ENCODE assay signal across 18 mouse cellular contexts in the genomic region with DNA sequence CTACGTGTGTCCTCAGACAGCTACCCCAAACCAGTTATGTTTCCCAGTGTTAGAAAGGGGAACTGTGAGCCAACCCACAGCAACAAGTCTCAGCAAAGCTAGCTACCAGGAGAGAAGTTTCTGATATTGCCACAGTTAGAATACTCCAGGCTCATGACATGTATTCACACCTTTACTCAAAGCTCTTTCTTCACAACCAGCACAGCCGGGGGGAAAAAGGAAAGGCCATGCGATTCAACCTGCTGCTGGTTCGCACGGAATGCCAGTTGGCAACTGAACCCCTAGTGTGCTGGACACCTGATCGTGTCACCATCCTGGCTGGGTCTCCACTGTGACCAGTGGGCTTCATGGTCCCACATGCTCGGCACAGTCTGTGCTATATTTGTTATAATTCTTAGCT. TPM values are rescaled to one million over a fixed set of nuclear protein-coding genes. Genes with fewer than 3 reads are reported as not detected.
A peak's percentile ranks its signal among the peaks of the same experiment; 100 is the strongest.
DNase-seq lines count a peak whose midpoint lies in the region; ATAC-seq and TF ChIP-seq lines count a peak whose summit lies in the region.
"Had no signal": no experiment of that assay in that cellular context is flagged by ENCODE, and none has a peak within 500 bp of the region (broad histone marks: within the 10 kb centered on the region; RNA-seq: fewer than 3 reads in every experiment).

No protein-coding gene starts in this region.

- 87% methylated on average over 7 of the region's 7 CpGs for WGBS in kidney, embryonic 16.5 days
- 58% methylated on average over 7 of the region's 7 CpGs for WGBS in bone marrow, adult 2 months
- 85% methylated on average over 7 of the region's 7 CpGs for WGBS in embryonic facial prominence, embryonic 12.5 days
- WGBS in liver, embryonic 16.5 days (ENCODE audit: insufficient replicate concordance), result 65% methylated on average over 7 of the region's 7 CpGs

- peaks cover 2% of the 10 kb centered on the region; the same call in 1 of the 2 replicates for H3K27me3 ChIP-seq in kidney, embryonic 16.5 days (ENCODE audit: insufficient read depth, low read length)
- peaks cover 15% of the 10 kb centered on the region; the same call in 1 of the 2 replicates for H3K27me3 ChIP-seq in embryonic facial prominence, embryonic 12.5 days
- no peaks in the 10 kb centered on the region for H3K27me3 ChIP-seq in liver, embryonic 16.5 days (ENCODE audit: control insufficient read depth, insufficient read depth, low read depth, low read length)

- TF ChIP-seq POLR2A in bone marrow, adult 2 months (IDR thresholded peaks at IDR 0.05; ENCODE audit: borderline replicate concordance, control insufficient read depth, low read depth, low read length), result no peak

- DNase-seq in kidney, postnatal 36 days, result no peak
- no peak for DNase-seq in yolk sac, embryonic 10.5 days (ENCODE audit: low spot score)
- DNase-seq in adrenal gland, adult 2 months, result no peak
- DNase-seq: adrenal gland, postnatal 36 days; cerebellum, adult 2 months; heart, adult 18-20 months; kidney, postnatal 10 days; lung, embryonic 14.5 days; right cerebral cortex, postnatal 25 days had no signal

- no peaks in the 10 kb centered on the region for H3K36me3 ChIP-seq in kidney, embryonic 16.5 days (ENCODE audit: insufficient read depth, low read length)
- no peaks in the 10 kb centered on the region for H3K36me3 ChIP-seq in embryonic facial prominence, embryonic 12.5 days
- H3K36me3 ChIP-seq in liver, embryonic 16.5 days (ENCODE audit: control insufficient read depth, insufficient read depth), result no peaks in the 10 kb centered on the region
- H3K36me3 ChIP-seq: hindbrain, embryonic 12.5 days had no signal

- H3K9ac ChIP-seq in kidney, embryonic 16.5 days (replicated peaks; ENCODE audit: low read length), result no peak overlapping the region; the same call in 1 of the 2 replicates
- no peak overlapping the region for H3K9ac ChIP-seq in embryonic facial prominence, embryonic 12.5 days
- H3K9ac ChIP-seq in liver, embryonic 16.5 days (ENCODE audit: low read depth, low read length), result no peak overlapping the region

- H3K4me3 ChIP-seq in kidney, embryonic 16.5 days (ENCODE audit: low read length), result no peak overlapping the region
- H3K4me3 ChIP-seq in bone marrow, adult 2 months (replicated peaks; ENCODE audit: control insufficient read depth, low read depth, low read length), result peak overlapping the region; percentile 57
- H3K4me3 ChIP-seq in embryonic facial prominence, embryonic 12.5 days, result no peak overlapping the region; the same call in 1 of the 2 replicates
- H3K4me3 ChIP-seq in liver, embryonic 16.5 days (ENCODE audit: low read depth, low read length), result no peak overlapping the region

- H3K27ac ChIP-seq in kidney, embryonic 16.5 days (ENCODE audit: low read length), result no peak overlapping the region
- H3K27ac ChIP-seq in bone marrow, adult 2 months (ENCODE audit: control insufficient read depth, insufficient read depth, low read depth, low read length, poor library complexity), result peak overlapping the region; percentile 43; the same call in 1 of the 2 replicates
- no peak overlapping the region for H3K27ac ChIP-seq in embryonic facial prominence, embryonic 12.5 days
- no peak overlapping the region for H3K27ac ChIP-seq in liver, embryonic 16.5 days (ENCODE audit: low read length)
- H3K27ac ChIP-seq: hindbrain, embryonic 12.5 days had no signal

- peaks cover 12% of the 10 kb centered on the region for H3K4me1 ChIP-seq in kidney, embryonic 16.5 days (ENCODE audit: insufficient read depth, low read length)
- peaks cover 4% of the 10 kb centered on the region for H3K4me1 ChIP-seq in bone marrow, adult 2 months (ENCODE audit: control insufficient read depth, insufficient read depth, low read length)
- 0 out of 2 replicates have a peak, but pooled peaks cover 5% of the 10 kb centered on the region for H3K4me1 ChIP-seq in embryonic facial prominence, embryonic 12.5 days
- H3K4me1 ChIP-seq in liver, embryonic 16.5 days (ENCODE audit: control insufficient read depth, low read depth, low read length), result peaks cover 14% of the 10 kb centered on the region

- H3K9me3 ChIP-seq in kidney, embryonic 16.5 days (ENCODE audit: low read length), result no peaks in the 10 kb centered on the region
- H3K9me3 ChIP-seq in embryonic facial prominence, embryonic 12.5 days, result no peaks in the 10 kb centered on the region
- no peaks in the 10 kb centered on the region for H3K9me3 ChIP-seq in liver, embryonic 16.5 days (replicated peaks; ENCODE audit: control insufficient read depth, low read length)
- H3K9me3 ChIP-seq: hindbrain, embryonic 12.5 days had no signal

- peak overlapping the region; percentile 79 for H3K4me2 ChIP-seq in kidney, embryonic 16.5 days (replicated peaks; ENCODE audit: low read depth, low read length)
- peak overlapping the region; percentile 62; the same call in 1 of the 2 replicates for H3K4me2 ChIP-seq in embryonic facial prominence, embryonic 12.5 days (replicated peaks)
- 0 out of 2 replicates have a peak overlapping the region, but pooled peaks have one; percentile 70 for H3K4me2 ChIP-seq in liver, embryonic 16.5 days (ENCODE audit: low read depth, low read length)

- no peak for TF ChIP-seq CTCF in bone marrow, adult 2 months (IDR thresholded peaks at IDR 0.05; ENCODE audit: control insufficient read depth, insufficient read depth, low read length)

- no peak for ATAC-seq in kidney, embryonic 16.5 days (ENCODE audit: low FRiP score, low TSS enrichment)
- ATAC-seq in embryonic facial prominence, embryonic 12.5 days (ENCODE audit: insufficient number of reproducible peaks, insufficient read depth, low FRiP score, low TSS enrichment), result no peak
- ATAC-seq in liver, embryonic 16.5 days (ENCODE audit: low read depth), result no peak
- ATAC-seq: forebrain, embryonic 16.5 days had no signal

RNA-seq across cellular contexts. Expression of a gene that starts 0.8 kb away (rescaled TPM):
- 0.37 and 0.40 TPM in 2 replicates for polyA plus RNA-seq in kidney, embryonic 16.5 days (2015; fragmentation: Nextera tagmentation; extraction: Ambion mirVana)
- 5.3 and 11.2 TPM in 2 replicates for polyA plus RNA-seq in bone marrow, adult 2 months (2011; ENCODE audit: insufficient read depth, insufficient read length, low replicate concordance, missing spikeins)
- polyA plus RNA-seq in embryonic facial prominence, embryonic 12.5 days (2016; fragmentation: Nextera tagmentation; extraction: Ambion mirVana), result 0.18 TPM in 2 replicates
- 0.21 and 0.35 TPM in 2 replicates for polyA plus RNA-seq in liver, embryonic 16.5 days (2015; fragmentation: Nextera tagmentation; extraction: Ambion mirVana)
- total RNA-seq in adrenal gland, adult 2 months (2021), result 1 to 10 TPM; 1.0 TPM
- polyA plus RNA-seq in adrenal gland, adult 2 months (2012; rRNA removed), result 3.0 TPM in 2 replicates
- total RNA-seq: CH12.LX had no signal
- polyA plus RNA-seq: lung, embryonic 14.5 days had no signal

RNA-seq across cellular contexts. Expression of a gene that starts 13.2 kb away (rescaled TPM):
- 18.0 and 21.9 TPM in 2 replicates for polyA plus RNA-seq in kidney, embryonic 16.5 days (2015; fragmentation: Nextera tagmentation; extraction: Ambion mirVana)
- 10.1 and 13.7 TPM in 2 replicates for polyA plus RNA-seq in bone marrow, adult 2 months (2011; ENCODE audit: insufficient read depth, insufficient read length, low replicate concordance, missing spikeins)
- 30.6 and 34.7 TPM in 2 replicates for polyA plus RNA-seq in embryonic facial prominence, embryonic 12.5 days (2016; fragmentation: Nextera tagmentation; extraction: Ambion mirVana)
- 5.9 and 6.1 TPM in 2 replicates for polyA plus RNA-seq in liver, embryonic 16.5 days (2015; fragmentation: Nextera tagmentation; extraction: Ambion mirVana)
- total RNA-seq in adrenal gland, adult 2 months (2021), result 10 to 100 TPM; 31.8 to 50.9 TPM
- 5.2 and 8.4 TPM in 2 replicates for polyA plus RNA-seq in adrenal gland, adult 2 months (2012; rRNA removed)

RNA-seq across cellular contexts. Expression of a gene that starts 13.6 kb away (rescaled TPM):
- 354 and 360 TPM in 2 replicates for polyA plus RNA-seq in kidney, embryonic 16.5 days (2015; fragmentation: Nextera tagmentation; extraction: Ambion mirVana)
- polyA plus RNA-seq in bone marrow, adult 2 months (2011; ENCODE audit: insufficient read depth, insufficient read length, low replicate concordance, missing spikeins), result 313 and 485 TPM in 2 replicates
- 453 and 457 TPM in 2 replicates for polyA plus RNA-seq in embryonic facial prominence, embryonic 12.5 days (2016; fragmentation: Nextera tagmentation; extraction: Ambion mirVana)
- 197 and 235 TPM in 2 replicates for polyA plus RNA-seq in liver, embryonic 16.5 days (2015; fragmentation: Nextera tagmentation; extraction: Ambion mirVana)
- total RNA-seq in adrenal gland, adult 2 months (2021), result 100 to 1,000 TPM; 370 to 504 TPM
- 22.4 and 22.9 TPM in 2 replicates for polyA plus RNA-seq in adrenal gland, adult 2 months (2012; rRNA removed)

RNA-seq across cellular contexts. Expression of a gene that starts 59.7 kb away (rescaled TPM):
- 0.39 and 0.49 TPM in 2 replicates for polyA plus RNA-seq in kidney, embryonic 16.5 days (2015; fragmentation: Nextera tagmentation; extraction: Ambion mirVana)
- polyA plus RNA-seq in bone marrow, adult 2 months (2011; ENCODE audit: insufficient read depth, insufficient read length, low replicate concordance, missing spikeins), result not detected in 2 replicates
- 0.26 and 0.31 TPM in 2 replicates for polyA plus RNA-seq in embryonic facial prominence, embryonic 12.5 days (2016; fragmentation: Nextera tagmentation; extraction: Ambion mirVana)
- 0.16 TPM in 1 of 2 replicates, not detected in the other for polyA plus RNA-seq in liver, embryonic 16.5 days (2015; fragmentation: Nextera tagmentation; extraction: Ambion mirVana)
- total RNA-seq in adrenal gland, adult 2 months (2021), result not detected
- not detected in 2 replicates for polyA plus RNA-seq in adrenal gland, adult 2 months (2012; rRNA removed)
- total RNA-seq: adrenal gland, postnatal 36 days; CH12.LX; heart, adult 18-20 months had no signal
- polyA plus RNA-seq: embryonic facial prominence, embryonic 11.5 days; forebrain, embryonic 16.5 days; urinary bladder, adult 2 months had no signal
